Mouse (Mus musculus) C2C12 (cell line): ENCODE data around the gene Actb.

Experiments used
- CTCF ChIP-seq: IDR thresholded peaks from one replicate; pipeline ENCODE4 v1.5.1; 2011; ENCODE audit not compliant: control insufficient read depth, insufficient read depth, insufficient read length
- MYOG ChIP-seq: IDR thresholded peaks from one replicate; pipeline ENCODE4 v1.6.1; 2011; ENCODE audit not compliant: control insufficient read depth, insufficient read length; ENCODE audit errors: extremely low read depth

GRCm38 (mm10) chr5:142923781-142924180 lies 17.2 kb upstream of the Actb start:
- TF ChIP-seq CTCF (no peak), MYOG (no peak)
